Mouse (Mus musculus) myocyte (in vitro differentiated cells): ENCODE measurements at regions not wholly inside any gene's neighbourhood (a gene's known extent, or its start where the extent isn't known, plus 50 kb on each side); places are given as distances from the start of the nearest gene placed in this dataset.

Experiments
- MAX ChIP-seq: IDR thresholded peaks from one replicate; pipeline ENCODE4 v1.6.1; 2011; ENCODE audit warnings: low read depth, mild to moderate bottlenecking, control low read depth
- POLR2AphosphoS2 ChIP-seq: IDR thresholded peaks from one replicate; pipeline ENCODE4 v1.6.1; 2011; ENCODE audit warnings: low read depth, control low read depth; ENCODE audit not compliant: insufficient read length

DNA sequence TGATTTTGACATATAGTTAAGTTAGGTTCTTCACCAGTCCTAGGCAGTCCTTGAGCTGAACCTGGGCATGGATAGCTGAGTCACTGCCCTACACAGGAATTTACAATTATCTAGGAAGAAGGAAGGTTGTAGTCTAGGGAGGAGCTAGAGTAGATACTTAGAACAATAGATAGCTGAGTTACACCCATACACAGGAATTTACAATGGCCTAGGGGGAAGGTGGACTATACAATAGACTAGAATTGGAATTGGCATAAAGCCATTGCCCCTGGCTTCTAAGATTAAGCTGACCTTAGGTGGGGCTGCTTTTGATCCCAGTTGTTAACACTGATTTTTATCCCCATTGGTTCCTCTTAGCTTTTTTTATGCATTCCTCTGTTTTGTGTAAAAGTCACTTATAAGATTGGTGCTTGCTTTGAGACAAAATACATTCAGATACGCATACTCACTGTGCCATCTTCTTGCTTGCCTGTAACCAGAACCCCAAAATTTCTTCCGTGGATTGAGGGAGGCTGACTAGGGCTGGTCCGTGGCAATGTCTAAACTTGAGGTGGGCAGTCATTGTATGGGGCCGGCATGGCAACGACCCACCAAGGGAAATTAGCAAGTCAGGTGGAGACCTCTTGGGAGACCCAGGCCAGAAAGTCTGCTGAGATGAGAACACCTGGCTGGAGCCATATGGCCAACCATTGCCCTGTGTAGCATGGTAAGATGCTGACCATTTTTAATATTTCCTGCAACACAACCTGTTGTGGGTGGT, 734.1 kb upstream of the Chordc1 start:
- TF ChIP-seq POLR2AphosphoS2 = no peak
- TF ChIP-seq MAX = no peak
